Mouse (Mus musculus) C2C12 (cell line): ENCODE measurements around the gene Pax7.

Experiments
- CEBPB ChIP-seq: IDR thresholded peaks from one replicate; pipeline ENCODE4 v1.6.1; 2011; ENCODE audit warnings: low read depth, mild to moderate bottlenecking, control low read depth, moderate library complexity
- CTCF ChIP-seq: IDR thresholded peaks from one replicate; pipeline ENCODE4 v1.5.1; 2011; ENCODE audit not compliant: control insufficient read depth, insufficient read depth, insufficient read length
- FOSL1 ChIP-seq: IDR thresholded peaks from one replicate; pipeline ENCODE4 v1.8.0; 2011; ENCODE audit warnings: mild to moderate bottlenecking, low read length; ENCODE audit not compliant: poor library complexity, insufficient read depth, severe bottlenecking
- MAX ChIP-seq: IDR thresholded peaks from one replicate; pipeline ENCODE4 v1.6.1; 2011; ENCODE audit warnings: mild to moderate bottlenecking, control low read depth
- MYOD1 ChIP-seq: IDR thresholded peaks from one replicate; pipeline ENCODE4 v1.6.1; 2011; ENCODE audit warnings: low read depth; ENCODE audit not compliant: control insufficient read depth, insufficient read length
- MYOG ChIP-seq: IDR thresholded peaks from one replicate; pipeline ENCODE4 v1.6.1; 2011; ENCODE audit not compliant: control insufficient read depth, insufficient read length; ENCODE audit errors: extremely low read depth
- USF1 ChIP-seq: IDR thresholded peaks from one replicate; pipeline ENCODE4 v1.6.1; 2011; ENCODE audit warnings: low read depth, mild to moderate bottlenecking, control low read depth, moderate library complexity

DNA sequence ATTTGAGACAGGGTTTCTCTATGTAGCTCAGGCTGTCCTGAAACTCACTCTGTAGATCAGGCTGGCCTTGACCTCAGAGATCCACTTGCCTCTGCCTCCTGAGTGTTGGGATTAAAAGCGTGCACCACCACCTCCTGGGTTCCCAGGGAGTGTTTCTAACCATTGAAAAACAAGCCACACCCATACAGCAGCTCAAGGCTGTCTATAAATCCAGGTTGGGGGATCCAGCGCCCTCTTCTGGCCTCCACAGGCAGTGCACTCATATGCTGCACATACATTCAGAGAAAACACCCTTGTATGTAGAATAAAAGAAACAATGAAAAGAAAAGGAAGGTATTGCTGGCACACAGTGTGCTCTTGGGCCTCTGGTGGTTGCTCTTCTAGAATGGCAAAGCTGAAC is 106.2 kb downstream of the Pax7 start:
- TF ChIP-seq USF1, result no peak
- TF ChIP-seq CTCF, result no peak
- TF ChIP-seq FOSL1, result no peak
- no peak for TF ChIP-seq MAX
- TF ChIP-seq MYOG, result no peak
- TF ChIP-seq MYOD1, result no peak
- no peak for TF ChIP-seq CEBPB
